21 mouse cellular contexts compared by ENCODE assay signal in genomic region chr12:79681571-79681970, GRCm38 (mm10).
A peak's percentile ranks its signal among the peaks of the same experiment; 100 is the strongest.
DNase-seq lines count a peak whose midpoint lies in the region; ATAC-seq and TF ChIP-seq lines count a peak whose summit lies in the region.
"Had no signal": no experiment of that assay in that cellular context is flagged by ENCODE, and none has a peak within 500 bp of the region (broad histone marks: within the 10 kb centered on the region; RNA-seq: fewer than 3 reads in every experiment).

No protein-coding gene starts in this region.

- DNase-seq in heart, embryonic 10.5 days (ENCODE audit: low spot score), result no peak
- no peak for DNase-seq in heart, adult 9 months (ENCODE audit: low spot score in 2 of 2)
- no peak for DNase-seq in midbrain, embryonic 10.5 days (ENCODE audit: low spot score)
- no peak for DNase-seq in midbrain, postnatal 0 days (ENCODE audit: low spot score)
- peak; percentile 12 for DNase-seq in embryonic facial prominence, embryonic 10.5 days (ENCODE audit: low spot score)
- DNase-seq in cerebellum, postnatal 14 days, result no peak
- no peak for DNase-seq in liver
- DNase-seq: adrenal gland, adult 8-10 months; cerebellum, adult 11-12 months; cerebellum, postnatal 10 days; gastrocnemius, postnatal 36 days; kidney, adult 9 months; kidney, postnatal 25 days; lung, postnatal 4 days; thymus, postnatal 36 days had no signal

- no peaks in the 10 kb centered on the region for H3K9me3 ChIP-seq in heart, embryonic 10.5 days
- H3K9me3 ChIP-seq in midbrain, embryonic 10.5 days (replicated peaks), result no peaks in the 10 kb centered on the region
- H3K9me3 ChIP-seq in midbrain, postnatal 0 days (ENCODE audit: low read length), result no peaks in the 10 kb centered on the region
- H3K9me3 ChIP-seq in embryonic facial prominence, embryonic 10.5 days, result no peaks in the 10 kb centered on the region
- H3K9me3 ChIP-seq: embryonic facial prominence, embryonic 12.5 days; G1E; intestine, embryonic 15.5 days had no signal

- no peak for ATAC-seq in midbrain, postnatal 0 days (ENCODE audit: low FRiP score)
- ATAC-seq: activated CD4-positive, CD25-positive, alpha-beta regulatory T cell, adult 4 months; intestine, embryonic 15.5 days; Patski had no signal

- WGBS in heart, embryonic 10.5 days, result 62% methylated on average over 6 of the region's 6 CpGs
- 72% methylated on average over 6 of the region's 6 CpGs for WGBS in midbrain, embryonic 10.5 days
- WGBS in midbrain, postnatal 0 days, result 81% methylated on average over 6 of the region's 6 CpGs
- 42% methylated on average over 6 of the region's 6 CpGs for WGBS in embryonic facial prominence, embryonic 10.5 days

- no peak overlapping the region for H3K4me2 ChIP-seq in midbrain, postnatal 0 days (ENCODE audit: low read depth, low read length, poor library complexity, severe bottlenecking)
- H3K4me2 ChIP-seq: embryonic facial prominence, embryonic 12.5 days; intestine, embryonic 15.5 days had no signal

- H3K27me3 ChIP-seq in heart, embryonic 10.5 days (ENCODE audit: insufficient read depth, poor library complexity, severe bottlenecking), result no peaks in the 10 kb centered on the region
- no peaks in the 10 kb centered on the region for H3K27me3 ChIP-seq in midbrain, embryonic 10.5 days (ENCODE audit: low read depth, poor library complexity, severe bottlenecking)
- no peaks in the 10 kb centered on the region for H3K27me3 ChIP-seq in midbrain, postnatal 0 days (ENCODE audit: insufficient read depth, low read length)
- no peaks in the 10 kb centered on the region for H3K27me3 ChIP-seq in embryonic facial prominence, embryonic 10.5 days (replicated peaks; ENCODE audit: low read depth, poor library complexity, severe bottlenecking)
- H3K27me3 ChIP-seq: embryonic facial prominence, embryonic 12.5 days; intestine, embryonic 15.5 days; Patski had no signal

- H3K27ac ChIP-seq in heart, embryonic 10.5 days, result peak overlapping the region; percentile 47; the same call in 1 of the 2 replicates
- peak overlapping the region; percentile 46; the same call in 1 of the 2 replicates for H3K27ac ChIP-seq in midbrain, embryonic 10.5 days (replicated peaks)
- H3K27ac ChIP-seq in midbrain, postnatal 0 days (ENCODE audit: low read depth, low read length), result no peak overlapping the region
- peak overlapping the region; percentile 77 for H3K27ac ChIP-seq in embryonic facial prominence, embryonic 10.5 days (replicated peaks)
- H3K27ac ChIP-seq: intestine, embryonic 15.5 days; liver, embryonic 14.5 days had no signal

- H3K9ac ChIP-seq in midbrain, postnatal 0 days (replicated peaks; ENCODE audit: low read length, poor library complexity, severe bottlenecking), result no peak overlapping the region
- H3K9ac ChIP-seq: embryonic facial prominence, embryonic 12.5 days; intestine, embryonic 15.5 days; liver, embryonic 14.5 days had no signal

- no peak for TF ChIP-seq CTCF in midbrain, postnatal 0 days (IDR thresholded peaks at IDR 0.05)

- peaks cover 52% of the 10 kb centered on the region for H3K4me1 ChIP-seq in heart, embryonic 10.5 days
- H3K4me1 ChIP-seq in midbrain, embryonic 10.5 days, result peaks cover 42% of the 10 kb centered on the region
- no peaks in the 10 kb centered on the region for H3K4me1 ChIP-seq in midbrain, postnatal 0 days (ENCODE audit: insufficient read depth, low read length)
- peaks cover 62% of the 10 kb centered on the region for H3K4me1 ChIP-seq in embryonic facial prominence, embryonic 10.5 days

- no peak overlapping the region for H3K4me3 ChIP-seq in heart, embryonic 10.5 days
- no peak overlapping the region for H3K4me3 ChIP-seq in midbrain, embryonic 10.5 days
- H3K4me3 ChIP-seq in midbrain, postnatal 0 days (ENCODE audit: low read depth, low read length), result no peak overlapping the region
- H3K4me3 ChIP-seq in embryonic facial prominence, embryonic 10.5 days, result no peak overlapping the region
- H3K4me3 ChIP-seq: embryonic facial prominence, embryonic 12.5 days; intestine, embryonic 15.5 days had no signal

- no peaks in the 10 kb centered on the region for H3K36me3 ChIP-seq in heart, embryonic 10.5 days
- H3K36me3 ChIP-seq in midbrain, embryonic 10.5 days, result no peaks in the 10 kb centered on the region
- H3K36me3 ChIP-seq in midbrain, postnatal 0 days (ENCODE audit: insufficient read depth, low read length), result no peaks in the 10 kb centered on the region
- no peaks in the 10 kb centered on the region for H3K36me3 ChIP-seq in embryonic facial prominence, embryonic 10.5 days (replicated peaks)
- H3K36me3 ChIP-seq: embryonic facial prominence, embryonic 12.5 days; intestine, embryonic 15.5 days had no signal
